Mouse (Mus musculus) myocyte (in vitro differentiated cells): ENCODE results near the gene Tifa. TPM values are rescaled to one million over a fixed set of nuclear protein-coding genes. Genes with fewer than 3 reads are reported as not detected.
A peak's percentile ranks its signal among the peaks of the same experiment; 100 is the strongest.
"Not testable (repeated sequence)": the region's sequence is repeated elsewhere in the genome, so short reads cannot be mapped to it uniquely, and the experiment has no call there.

Experiments used
- H3K27me3 ChIP-seq: one replicate; pipeline ENCODE4 v1.6.1; 2011; ENCODE audit not compliant: control insufficient read depth, insufficient read depth, insufficient read length
- H3K36me3 ChIP-seq: one replicate; pipeline ENCODE4 v1.6.1; 2011; ENCODE audit not compliant: control insufficient read depth, insufficient read depth
- H3K4me2 ChIP-seq: one replicate; pipeline ENCODE4 v1.6.1; 2011; ENCODE audit warnings: low read depth, control low read depth
- H3K4me3 ChIP-seq: one replicate; pipeline ENCODE4 v1.5.1; 2011; ENCODE audit warnings: mild to moderate bottlenecking, control low read depth, moderate library complexity
- H3K79me2 ChIP-seq: one replicate; pipeline ENCODE4 v1.6.1; 2011; ENCODE audit not compliant: control insufficient read depth, insufficient read depth
- H3ac ChIP-seq: one replicate; pipeline ENCODE4 v1.6.1; 2011; ENCODE audit not compliant: control insufficient read depth, insufficient read length
- CEBPB ChIP-seq: IDR thresholded peaks from 2 replicates; pipeline ENCODE4 v1.6.1; 2011; ENCODE audit warnings: mild to moderate bottlenecking, moderate library complexity; ENCODE audit not compliant: poor library complexity, insufficient read depth, severe bottlenecking
- E2F4 ChIP-seq: IDR thresholded peaks from one replicate; pipeline ENCODE4 v1.6.1; 2011; ENCODE audit warnings: mild to moderate bottlenecking, control low read depth, moderate library complexity; ENCODE audit not compliant: insufficient read depth
- MAX ChIP-seq: IDR thresholded peaks from one replicate; pipeline ENCODE4 v1.6.1; 2011; ENCODE audit warnings: low read depth, mild to moderate bottlenecking, control low read depth
- MYOD1 ChIP-seq, 3 experiments: IDR thresholded peaks; one replicate each; pipeline ENCODE4 v1.6.1; 2011; ENCODE audit warnings: control low read depth in 2 of 3, low read depth in 2 of 3, mild to moderate bottlenecking in 2 of 3, moderate library complexity in 1 of 3; ENCODE audit not compliant: insufficient read length in 2 of 3, control insufficient read depth in 1 of 3
- MYOG ChIP-seq, 3 experiments: IDR thresholded peaks; one replicate each; pipeline ENCODE4 v1.6.1; 2011; ENCODE audit warnings: control low read depth in 2 of 3, low read depth in 2 of 3, mild to moderate bottlenecking in 2 of 3; ENCODE audit not compliant: insufficient read length in 2 of 3, control insufficient read depth in 1 of 3, insufficient read depth in 1 of 3
- POLR2A ChIP-seq: IDR thresholded peaks from one replicate; pipeline ENCODE4 v1.6.1; 2011; ENCODE audit warnings: low read depth, mild to moderate bottlenecking, control low read depth, moderate library complexity; ENCODE audit not compliant: insufficient read length
- POLR2AphosphoS2 ChIP-seq: IDR thresholded peaks from one replicate; pipeline ENCODE4 v1.6.1; 2011; ENCODE audit warnings: low read depth, control low read depth; ENCODE audit not compliant: insufficient read length
- REST ChIP-seq: IDR thresholded peaks from one replicate; pipeline ENCODE4 v1.6.1; 2011; ENCODE audit warnings: mild to moderate bottlenecking, control low read depth, moderate library complexity; ENCODE audit not compliant: insufficient read depth, insufficient read length
- SRF ChIP-seq: IDR thresholded peaks from one replicate; pipeline ENCODE4 v1.6.1; 2011; ENCODE audit warnings: low read depth; ENCODE audit not compliant: control insufficient read depth, insufficient read length
- TCF12 ChIP-seq: IDR thresholded peaks from one replicate; pipeline ENCODE4 v1.6.1; 2011; ENCODE audit warnings: mild to moderate bottlenecking, control low read depth; ENCODE audit not compliant: poor library complexity, insufficient read depth, severe bottlenecking
- TCF3 ChIP-seq: IDR thresholded peaks from one replicate; pipeline ENCODE4 v1.6.1; 2011; ENCODE audit warnings: low read depth, control low read depth; ENCODE audit not compliant: insufficient read length
- USF1 ChIP-seq: IDR thresholded peaks from one replicate; pipeline ENCODE4 v1.6.1; 2011; ENCODE audit warnings: low read depth, mild to moderate bottlenecking, control low read depth, moderate library complexity
- polyA plus RNA-seq: library from polyadenylated mRNA; unstranded; fragments of >200 nt; fragmentation: generic; extraction: Trizol; gene quantifications from one replicate; pipeline ENCODE4 v1.2.1, GENCODE M21; 2012; ENCODE audit warnings: missing spikeins

Tifa gene
- polyA plus RNA-seq, 1 experiment: 0.85 TPM

DNA sequence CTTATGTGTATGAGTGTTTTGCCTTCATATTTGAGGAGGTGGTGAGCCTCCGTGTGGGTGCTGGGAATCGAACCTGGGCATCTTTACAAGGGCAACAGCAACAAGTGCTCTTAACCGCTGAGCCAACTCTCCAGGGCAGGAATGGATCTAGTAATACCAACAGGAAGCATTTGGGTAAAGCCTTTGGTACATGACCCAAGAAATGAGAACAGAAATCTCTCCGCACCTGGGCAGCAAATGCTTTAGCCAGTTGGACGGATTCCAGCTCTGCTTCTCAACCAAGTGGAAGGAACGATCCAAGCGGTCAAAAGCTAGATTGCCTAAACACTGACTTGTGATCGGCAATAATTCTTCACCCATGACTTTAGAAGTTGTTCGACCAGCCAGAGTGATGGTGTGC, 8.7 kb upstream of the Tifa start:
- Histone ChIP-seq H3K4me2 (no peak overlapping the region), H3K36me3 (no peaks in the 10 kb centered on the region), H3K4me3 (peak overlapping the region; percentile 36), H3K27me3 (no peaks in the 10 kb centered on the region), H3ac (no peak overlapping the region), H3K79me2 (no peaks in the 10 kb centered on the region)
- TF ChIP-seq TCF3 (no peak), SRF (no peak), MYOD1 (IDR thresholded peaks at IDR 0.05; ENCODE audit: control insufficient read depth in 1 of 3, insufficient read length in 2 of 3, low read depth in 2 of 3) (no peak)

DNA sequence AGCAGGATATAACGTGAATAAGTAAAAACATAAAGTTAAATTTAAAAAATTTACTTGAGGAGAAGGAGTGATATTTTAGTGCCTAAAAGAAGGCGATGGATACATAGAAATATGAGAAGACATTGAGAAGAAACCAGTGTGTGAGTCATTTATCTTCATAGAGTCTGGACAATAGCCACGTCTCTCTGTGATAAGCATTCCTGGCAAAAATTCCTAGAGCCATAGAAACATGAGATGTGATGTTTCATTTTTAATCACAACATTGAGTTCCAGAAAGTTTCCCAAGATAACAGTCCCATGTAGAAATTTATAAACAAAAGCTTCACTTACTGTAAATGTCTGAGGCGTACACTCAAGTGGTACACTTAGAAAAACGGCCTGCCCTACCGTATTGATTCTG, 6.7 kb upstream of the Tifa start:
- Histone ChIP-seq H3ac (no peak overlapping the region), H3K27me3 (no peaks in the 10 kb centered on the region), H3K79me2 (no peaks in the 10 kb centered on the region), H3K36me3 (no peaks in the 10 kb centered on the region), H3K4me3 (no peak overlapping the region), H3K4me2 (peak overlapping the region; percentile 55)
- TF ChIP-seq SRF: no peak
- no peak for TF ChIP-seq MYOG (IDR thresholded peaks at IDR 0.05; ENCODE audit: control insufficient read depth in 1 of 3, insufficient read depth in 1 of 3, insufficient read length in 2 of 3, low read depth in 2 of 3)
- TF ChIP-seq E2F4: no peak
- no peak for TF ChIP-seq MYOD1 (IDR thresholded peaks at IDR 0.05; ENCODE audit: control insufficient read depth in 1 of 3, insufficient read length in 2 of 3, low read depth in 2 of 3)
- TF ChIP-seq TCF3: no peak
- no peak for TF ChIP-seq TCF12
- TF ChIP-seq POLR2A: no peak

DNA sequence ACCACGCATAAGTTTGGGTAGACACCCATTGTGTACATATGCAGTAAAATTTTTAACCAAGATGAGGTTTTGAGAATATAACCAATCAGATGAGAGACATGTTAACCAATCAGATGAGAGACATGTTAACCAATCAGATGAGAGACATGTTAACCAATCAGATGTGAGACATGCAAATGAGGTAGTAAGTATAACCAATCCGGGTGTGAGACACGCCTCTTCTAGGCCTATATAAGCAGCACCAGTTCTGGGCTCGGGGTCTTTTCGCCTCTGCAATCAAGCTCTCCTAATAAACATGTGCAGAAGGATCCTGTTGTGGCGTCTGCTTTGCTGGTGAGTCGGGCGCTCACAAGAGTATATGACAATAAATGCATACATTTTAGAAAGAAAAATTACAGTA, 5.9 kb upstream of the Tifa start:
- H3K27me3 ChIP-seq, H3K79me2 ChIP-seq, H3K36me3 ChIP-seq, H3K4me2 ChIP-seq, H3K4me3 ChIP-seq, H3ac ChIP-seq: not testable (repeated sequence)

DNA sequence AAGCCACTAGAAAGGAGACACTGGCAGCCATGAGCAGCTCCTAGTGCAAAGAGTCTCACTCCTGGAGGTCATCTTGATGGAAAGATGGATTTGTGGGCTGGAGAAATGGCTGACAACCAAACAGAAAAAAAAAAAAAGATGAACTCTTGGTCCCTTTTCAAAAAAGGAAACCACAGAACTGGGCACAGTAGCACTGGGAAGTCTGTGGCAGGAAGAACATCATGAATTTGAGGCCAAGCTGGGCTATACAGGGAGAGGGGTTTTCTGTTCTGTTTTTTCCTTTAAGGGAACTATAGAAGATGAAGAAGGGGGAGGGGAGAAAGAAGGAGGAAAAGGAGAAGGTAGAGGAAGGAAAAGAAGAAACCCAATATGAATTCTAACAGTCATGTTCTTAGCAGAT, 2.6 kb upstream of the Tifa start:
- H3K36me3 ChIP-seq: no peaks in the 10 kb centered on the region
- H3K4me2 ChIP-seq: no peak overlapping the region
- no peak overlapping the region for H3K4me3 ChIP-seq
- H3K79me2 ChIP-seq: no peaks in the 10 kb centered on the region
- no peak for TF ChIP-seq E2F4
- no peak for TF ChIP-seq REST
- no peak for TF ChIP-seq MAX
- no peak for TF ChIP-seq POLR2AphosphoS2
- TF ChIP-seq USF1: no peak
- no peak for TF ChIP-seq TCF12
- no peak for TF ChIP-seq POLR2A
- no peaks in the 10 kb centered on the region for H3K27me3 ChIP-seq
- no peak overlapping the region for H3ac ChIP-seq

DNA sequence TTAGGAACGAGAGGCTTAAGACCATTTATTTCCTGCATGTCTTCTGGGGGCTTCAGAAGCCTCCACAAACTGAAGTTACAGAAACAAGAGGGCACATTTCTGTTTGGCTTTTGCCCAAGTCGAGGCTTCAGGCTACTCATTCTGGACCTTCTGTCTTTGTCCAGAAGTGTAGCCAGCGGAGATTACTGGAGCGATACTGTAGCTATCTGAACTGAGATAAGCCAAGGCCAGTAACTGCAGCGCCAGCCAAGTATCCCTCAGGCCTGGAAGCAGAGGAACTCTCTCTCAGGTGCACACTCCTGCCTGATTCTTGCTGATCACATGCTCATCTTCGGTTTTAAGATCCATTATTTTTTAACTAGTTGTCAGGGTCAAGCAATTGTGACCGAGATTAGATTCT, 1.6 kb upstream of the Tifa start:
- Histone ChIP-seq H3ac (no peak overlapping the region), H3K4me2 (no peak overlapping the region), H3K4me3 (no peak overlapping the region), H3K27me3 (no peaks in the 10 kb centered on the region), H3K79me2 (no peaks in the 10 kb centered on the region), H3K36me3 (no peaks in the 10 kb centered on the region)
- TF ChIP-seq E2F4 (no peak), MYOD1 (IDR thresholded peaks at IDR 0.05; ENCODE audit: control insufficient read depth in 1 of 3, insufficient read length in 2 of 3, low read depth in 2 of 3) (no peak), MAX (no peak), TCF3 (no peak), POLR2AphosphoS2 (no peak), TCF12 (no peak), MYOG (IDR thresholded peaks at IDR 0.05; ENCODE audit: control insufficient read depth in 1 of 3, insufficient read depth in 1 of 3, insufficient read length in 2 of 3, low read depth in 2 of 3) (no peak), USF1 (no peak), REST (no peak)

DNA sequence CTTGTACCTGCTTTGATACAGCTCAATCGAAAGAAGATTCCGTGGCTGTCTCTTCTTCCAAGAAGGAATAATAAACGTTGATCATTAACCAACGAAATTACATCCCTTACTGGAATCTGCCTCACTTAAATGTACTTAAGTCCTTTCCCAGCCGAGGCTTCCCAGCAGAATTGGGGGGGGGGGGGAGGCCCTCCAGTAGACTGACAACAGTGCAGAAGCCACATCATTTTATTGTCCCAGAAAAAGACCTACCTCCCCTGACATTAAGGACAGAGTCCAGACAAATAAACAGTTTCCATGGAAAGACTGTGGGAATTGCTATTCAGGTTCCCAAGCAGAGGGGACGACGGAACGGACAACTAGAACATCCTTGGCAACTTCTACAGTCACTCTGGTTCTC, 686 bp upstream of the Tifa start:
- no peak overlapping the region for H3K4me2 ChIP-seq
- H3K4me3 ChIP-seq: no peak overlapping the region

More for the DNA sequence above, 686 bp upstream of the Tifa start:
- Histone ChIP-seq H3K79me2 (no peaks in the 10 kb centered on the region), H3K36me3 (no peaks in the 10 kb centered on the region), H3K27me3 (no peaks in the 10 kb centered on the region), H3ac (no peak overlapping the region)
- no peak for TF ChIP-seq CEBPB
- TF ChIP-seq MAX: no peak
- TF ChIP-seq MYOD1 (IDR thresholded peaks at IDR 0.05; ENCODE audit: control insufficient read depth in 1 of 3, insufficient read length in 2 of 3, low read depth in 2 of 3): no peak
